Mouse (Mus musculus): ENCODE data around the gene Sowaha. TPM values are rescaled to one million over a fixed set of nuclear protein-coding genes. Genes with fewer than 3 reads are reported as not detected.

Gene Sowaha
- polyA plus RNA-seq (2015; fragmentation: Nextera tagmentation; extraction: Ambion mirVana), result 0.46 and 0.58 TPM in 2 replicates

DNA sequence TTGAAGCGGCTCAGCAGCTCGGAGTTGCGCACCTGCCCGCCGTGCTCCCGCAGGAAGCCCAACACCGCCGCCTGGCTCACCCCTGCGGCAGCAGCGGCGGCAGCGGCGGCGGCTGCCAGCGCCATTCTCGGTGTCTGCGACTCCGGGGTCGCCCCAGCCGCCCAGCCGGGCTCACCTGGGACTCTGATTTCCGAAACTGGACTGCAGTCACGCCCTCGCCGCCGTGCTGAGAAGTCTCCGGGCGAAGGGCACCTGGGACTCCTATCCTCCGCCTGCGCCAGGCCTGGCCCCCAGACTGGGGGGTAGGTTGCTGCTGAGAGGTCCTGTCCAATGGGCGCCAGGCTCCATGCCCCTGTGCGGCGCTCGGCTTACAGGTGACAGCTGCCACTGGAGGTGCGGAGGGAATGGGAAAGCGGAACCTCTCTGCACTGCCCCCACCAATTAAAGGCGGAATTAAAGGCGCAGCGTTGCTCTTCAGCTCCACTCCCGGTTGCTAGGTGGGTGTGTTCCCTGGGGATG lies at the start of gene Sowaha, which contains the start of gene Gm9945:
Gene Sowaha (minus strand): TSS at position 492 of the 519 bp plus-strand sequence.
Gene Gm9945 (plus strand): TSS at position 384 of the 519 bp plus-strand sequence.
- 4% methylated on average over 40 of the region's 40 CpGs for WGBS

DNA sequence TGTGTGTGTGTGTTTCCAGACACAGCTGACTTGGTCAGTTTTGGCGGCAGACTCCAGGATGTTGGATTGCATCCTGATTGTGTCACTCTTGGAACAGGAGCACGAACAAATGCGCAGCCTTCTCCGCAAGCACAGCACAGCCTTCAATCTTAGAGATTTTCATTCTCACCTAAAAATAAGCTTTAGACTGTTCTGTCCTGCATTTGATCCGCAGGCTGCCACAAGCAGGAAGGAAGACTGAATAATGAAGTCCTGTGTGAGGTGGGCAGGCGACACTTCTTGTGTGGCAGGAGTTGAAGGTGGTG lies 49.1 kb upstream of the Sowaha start:
- peak overlapping the region; percentile 50; the same call in 1 of the 2 replicates for H3K9ac ChIP-seq (ENCODE audit: low read length)
- WGBS, result 46% methylated on average over 6 of the region's 6 CpGs
- no peaks in the 10 kb centered on the region for H3K27me3 ChIP-seq (ENCODE audit: control insufficient read depth, insufficient read depth, low read length)
- H3K9me3 ChIP-seq (replicated peaks; ENCODE audit: control insufficient read depth, low read length), result no peaks in the 10 kb centered on the region
- H3K4me3 ChIP-seq (replicated peaks; ENCODE audit: low read length), result no peak overlapping the region
- no peak overlapping the region for H3K27ac ChIP-seq (ENCODE audit: low read length)
- H3K36me3 ChIP-seq (ENCODE audit: control insufficient read depth, insufficient read depth, low read length), result 0 out of 2 replicates have a peak, but pooled peaks cover 3% of the 10 kb centered on the region
- no peak overlapping the region for H3K4me2 ChIP-seq (ENCODE audit: low read depth, low read length)
- H3K4me1 ChIP-seq (ENCODE audit: control insufficient read depth, insufficient read depth, low read length), result peaks cover 9% of the 10 kb centered on the region
- no peak for ATAC-seq (ENCODE audit: insufficient read depth, low FRiP score)

More for the DNA sequence above, at the start of gene Sowaha, which contains the start of gene Gm9945:
- Histone ChIP-seq H3K27me3 (ENCODE audit: control insufficient read depth, insufficient read depth, low read length) (peaks cover 45% of the 10 kb centered on the region), H3K9me3 (replicated peaks; ENCODE audit: control insufficient read depth, low read length) (no peaks in the 10 kb centered on the region), H3K36me3 (ENCODE audit: control insufficient read depth, insufficient read depth, low read length) (no peaks in the 10 kb centered on the region), H3K4me2 (ENCODE audit: low read depth, low read length) (peak within 1 kb of the TSS; percentile 75), H3K4me3 (replicated peaks; ENCODE audit: low read length) (peak within 1 kb of the TSS; percentile 52), H3K9ac (ENCODE audit: low read length) (peak within 1 kb of the TSS; percentile 60), H3K27ac (ENCODE audit: low read length) (no peak within 1 kb of the TSS), H3K4me1 (ENCODE audit: control insufficient read depth, insufficient read depth, low read length) (peaks cover 15% of the 10 kb centered on the region)
- peak; percentile 66 for ATAC-seq (ENCODE audit: insufficient read depth, low FRiP score)

DNA sequence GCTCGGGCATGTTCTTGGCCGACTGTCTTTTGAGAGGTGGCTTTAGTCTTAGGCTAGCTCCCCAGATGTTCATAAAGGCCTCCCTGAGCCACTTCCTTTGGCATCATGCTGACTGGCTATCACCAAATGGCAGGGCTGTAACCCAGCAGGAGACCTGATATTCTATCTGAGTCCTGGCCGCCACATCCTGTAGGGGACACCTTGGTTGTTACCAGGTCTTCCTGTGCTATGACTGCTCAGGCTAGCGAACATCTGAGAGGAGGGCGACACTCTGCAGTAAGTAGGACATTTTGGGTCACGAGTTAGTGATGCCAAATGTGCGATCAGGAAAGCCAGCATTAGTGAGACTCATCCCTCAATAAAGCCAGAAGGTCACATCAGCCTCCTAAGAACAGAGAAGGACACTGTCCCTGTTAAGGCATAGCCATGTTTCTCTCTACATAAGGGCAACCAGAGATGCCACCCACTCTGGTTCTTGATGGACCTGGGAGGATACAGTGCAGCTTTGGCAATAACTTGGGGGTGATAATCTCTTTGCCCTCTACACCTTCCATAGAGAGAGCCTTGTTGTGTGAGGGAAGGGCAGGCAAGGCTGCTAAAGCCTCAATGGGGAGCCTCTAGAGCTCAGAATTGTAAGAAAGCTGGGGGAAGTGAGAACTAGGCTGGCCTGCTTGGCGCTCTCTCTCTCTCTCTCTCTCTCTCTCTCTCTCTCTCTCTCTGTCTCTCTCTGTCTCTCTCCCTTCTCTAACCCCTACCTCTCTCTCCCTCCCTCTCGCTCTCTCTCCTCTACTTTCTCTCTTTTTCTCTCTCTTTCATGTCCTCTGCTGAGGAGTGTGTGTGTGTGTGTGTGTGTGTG lies 48.6 kb upstream of the Sowaha start:
- Histone ChIP-seq H3K36me3 (ENCODE audit: control insufficient read depth, insufficient read depth, low read length) (no peaks in the 10 kb centered on the region), H3K4me2 (ENCODE audit: low read depth, low read length) (no peak overlapping the region), H3K9ac (ENCODE audit: low read length) (0 out of 2 replicates have a peak overlapping the region, but pooled peaks have one; percentile 26), H3K4me1 (ENCODE audit: control insufficient read depth, insufficient read depth, low read length) (peaks cover 15% of the 10 kb centered on the region), H3K27me3 (ENCODE audit: control insufficient read depth, insufficient read depth, low read length) (no peaks in the 10 kb centered on the region), H3K9me3 (replicated peaks; ENCODE audit: control insufficient read depth, low read length) (no peaks in the 10 kb centered on the region), H3K4me3 (replicated peaks; ENCODE audit: low read length) (no peak overlapping the region), H3K27ac (ENCODE audit: low read length) (peak overlapping the region; percentile 17; the same call in 1 of the 2 replicates)
- 68% methylated on average over 9 of the region's 9 CpGs for WGBS
- ATAC-seq (ENCODE audit: insufficient read depth, low FRiP score), result no peak

DNA sequence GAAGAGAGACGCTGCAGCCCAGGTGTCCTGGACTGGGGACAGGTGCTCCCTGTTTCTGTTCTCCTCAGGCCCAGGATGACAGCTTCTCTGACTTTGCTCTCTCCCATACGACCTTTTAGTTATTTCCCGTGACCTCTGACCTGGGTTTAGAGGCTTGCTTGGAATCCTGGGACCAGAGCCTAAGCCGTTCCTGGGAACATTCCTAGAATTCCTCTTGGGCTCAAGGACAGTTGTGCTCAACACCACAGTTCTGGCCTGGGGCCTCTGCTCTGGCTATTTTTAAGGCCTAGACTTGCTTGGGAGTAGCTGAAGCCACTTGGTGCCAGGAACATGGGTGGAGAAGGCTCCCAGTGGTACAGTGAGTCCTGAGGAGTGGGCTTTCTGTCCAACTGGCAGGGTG lies 45.4 kb upstream of the Sowaha start:
- Histone ChIP-seq H3K4me2 (ENCODE audit: low read depth, low read length) (no peak overlapping the region), H3K27ac (ENCODE audit: low read length) (no peak overlapping the region), H3K36me3 (ENCODE audit: control insufficient read depth, insufficient read depth, low read length) (no peaks in the 10 kb centered on the region), H3K27me3 (ENCODE audit: control insufficient read depth, insufficient read depth, low read length) (no peaks in the 10 kb centered on the region), H3K9me3 (replicated peaks; ENCODE audit: control insufficient read depth, low read length) (no peaks in the 10 kb centered on the region), H3K9ac (ENCODE audit: low read length) (no peak overlapping the region), H3K4me3 (replicated peaks; ENCODE audit: low read length) (no peak overlapping the region), H3K4me1 (ENCODE audit: control insufficient read depth, insufficient read depth, low read length) (peaks cover 36% of the 10 kb centered on the region)
- no peak for ATAC-seq (ENCODE audit: insufficient read depth, low FRiP score)
- 44% methylated on average over 4 of the region's 4 CpGs for WGBS

DNA sequence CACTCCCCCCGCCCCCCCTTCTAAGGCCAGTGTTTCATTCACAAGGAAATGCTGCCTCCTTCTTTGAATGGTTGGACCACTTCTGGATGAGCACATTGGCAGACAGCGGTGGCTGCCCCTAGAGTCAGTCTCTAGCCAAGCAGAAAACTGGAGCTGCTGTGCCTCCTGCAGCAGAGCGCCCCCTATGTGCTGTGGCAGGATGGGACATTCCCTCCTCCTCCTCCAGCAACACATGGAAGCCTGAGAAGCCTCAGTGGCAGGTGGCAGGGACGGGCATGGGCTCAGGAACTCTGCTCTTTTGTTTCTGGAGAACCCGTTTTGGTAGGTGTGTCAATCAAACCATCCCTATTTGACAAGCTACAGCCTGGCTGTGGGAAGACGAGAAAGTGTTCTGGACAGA lies 44.8 kb upstream of the Sowaha start:
- Histone ChIP-seq H3K4me1 (ENCODE audit: control insufficient read depth, insufficient read depth, low read length) (peaks cover 37% of the 10 kb centered on the region), H3K9me3 (replicated peaks; ENCODE audit: control insufficient read depth, low read length) (no peaks in the 10 kb centered on the region)
- 74% methylated on average over 6 of the region's 6 CpGs for WGBS

DNA sequence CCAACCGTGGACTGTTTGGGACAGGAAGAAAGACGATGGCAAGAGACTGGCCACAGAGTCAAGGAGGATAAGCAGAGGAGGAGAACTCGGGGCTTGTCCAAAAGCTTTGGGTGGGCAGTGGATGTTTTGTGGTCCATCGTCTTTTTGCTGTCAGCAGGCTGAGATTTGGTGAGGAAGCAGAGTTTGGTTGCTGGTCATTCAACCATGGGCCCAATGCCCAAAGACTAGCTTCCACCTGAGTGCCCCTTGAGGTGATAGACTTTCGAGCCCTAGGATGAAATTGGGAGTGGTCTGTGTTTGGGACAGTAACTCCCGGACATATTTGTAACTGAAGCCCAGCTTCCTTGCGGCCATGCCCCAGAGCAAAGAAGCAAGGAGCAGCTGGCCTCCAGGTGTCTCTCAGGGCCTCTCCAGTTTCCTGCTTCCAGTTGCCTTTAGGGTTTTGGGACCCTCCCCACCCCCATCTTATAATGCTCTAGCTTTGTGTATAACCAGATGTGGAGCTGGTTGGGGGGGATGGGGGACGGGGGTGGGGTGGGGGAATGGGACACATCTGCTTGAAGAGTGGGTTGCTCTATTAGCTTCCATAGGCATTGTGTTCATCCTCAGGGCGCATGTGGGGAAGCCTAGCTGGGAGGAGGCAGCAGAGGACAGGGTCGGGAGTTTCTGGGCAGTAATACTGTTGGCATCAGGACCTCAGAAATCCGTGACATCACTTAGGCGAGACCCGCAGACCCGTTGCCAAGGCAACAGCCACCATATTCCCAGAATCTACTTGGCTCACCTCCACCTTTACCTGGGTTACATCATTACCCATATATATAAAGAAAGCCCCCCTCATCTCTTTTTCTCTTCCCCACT lies 43.7 kb upstream of the Sowaha start:
- Histone ChIP-seq H3K27me3 (ENCODE audit: control insufficient read depth, insufficient read depth, low read length) (no peaks in the 10 kb centered on the region), H3K4me2 (ENCODE audit: low read depth, low read length) (no peak overlapping the region), H3K4me1 (ENCODE audit: control insufficient read depth, insufficient read depth, low read length) (peaks cover 30% of the 10 kb centered on the region), H3K4me3 (replicated peaks; ENCODE audit: low read length) (no peak overlapping the region), H3K36me3 (ENCODE audit: control insufficient read depth, insufficient read depth, low read length) (no peaks in the 10 kb centered on the region), H3K27ac (ENCODE audit: low read length) (no peak overlapping the region), H3K9ac (ENCODE audit: low read length) (no peak overlapping the region), H3K9me3 (replicated peaks; ENCODE audit: control insufficient read depth, low read length) (no peaks in the 10 kb centered on the region)
- ATAC-seq (ENCODE audit: insufficient read depth, low FRiP score), result no peak
- WGBS, result 75% methylated on average over 14 of the region's 14 CpGs

More for the DNA sequence above, 44.8 kb upstream of the Sowaha start:
- ATAC-seq (ENCODE audit: insufficient read depth, low FRiP score), result no peak
- Histone ChIP-seq H3K4me3 (replicated peaks; ENCODE audit: low read length) (no peak overlapping the region), H3K27ac (ENCODE audit: low read length) (no peak overlapping the region), H3K9ac (ENCODE audit: low read length) (no peak overlapping the region), H3K27me3 (ENCODE audit: control insufficient read depth, insufficient read depth, low read length) (no peaks in the 10 kb centered on the region), H3K36me3 (ENCODE audit: control insufficient read depth, insufficient read depth, low read length) (no peaks in the 10 kb centered on the region), H3K4me2 (ENCODE audit: low read depth, low read length) (no peak overlapping the region)

DNA sequence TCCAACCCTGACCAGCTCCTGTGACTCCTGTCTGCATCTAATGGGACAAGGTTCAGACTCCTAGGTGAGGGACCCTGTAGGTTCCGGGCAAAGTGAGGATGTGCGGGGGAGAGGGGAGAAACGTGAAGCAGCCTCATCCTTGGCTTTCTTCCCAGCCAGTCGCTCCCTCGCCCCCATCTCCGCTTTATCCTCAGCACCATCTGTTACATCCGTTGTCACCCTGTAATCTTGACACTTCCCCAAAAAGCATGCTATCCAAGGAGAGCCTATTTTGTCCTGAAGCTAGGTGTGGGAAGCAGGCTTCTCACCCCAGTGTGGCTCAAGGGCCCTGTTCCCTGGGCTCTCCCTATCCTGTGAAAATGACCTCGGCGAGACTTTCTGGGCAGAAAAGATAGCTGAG lies 42.9 kb upstream of the Sowaha start:
- H3K36me3 ChIP-seq (ENCODE audit: control insufficient read depth, insufficient read depth, low read length), result no peaks in the 10 kb centered on the region
- H3K27ac ChIP-seq (ENCODE audit: low read length), result no peak overlapping the region
- no peak overlapping the region for H3K9ac ChIP-seq (ENCODE audit: low read length)

DNA sequence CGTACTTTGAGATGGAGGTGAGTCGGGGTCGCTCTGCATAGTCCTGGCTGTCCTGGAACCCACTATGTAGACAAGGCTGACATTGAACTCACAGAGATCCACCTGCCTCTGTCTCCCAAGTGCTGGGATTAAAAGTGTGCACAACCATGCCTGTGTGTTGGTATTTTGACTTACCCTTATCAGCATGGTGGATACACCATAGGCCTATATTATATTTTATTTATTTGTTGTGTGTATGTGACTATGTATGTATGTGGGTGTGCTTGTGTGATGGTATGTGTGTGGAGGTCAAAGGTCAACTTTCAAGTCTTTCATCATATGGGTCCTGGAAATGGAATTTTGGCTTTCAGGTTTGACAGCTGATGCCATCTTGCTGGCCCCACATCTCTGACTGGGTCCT lies 42.3 kb upstream of the Sowaha start:
- WGBS, result 95% methylated on average over 3 of the region's 3 CpGs
- H3K27me3 ChIP-seq (ENCODE audit: control insufficient read depth, insufficient read depth, low read length), result no peaks in the 10 kb centered on the region

More for the DNA sequence above, 42.9 kb upstream of the Sowaha start:
- Histone ChIP-seq H3K4me3 (replicated peaks; ENCODE audit: low read length) (no peak overlapping the region), H3K27me3 (ENCODE audit: control insufficient read depth, insufficient read depth, low read length) (no peaks in the 10 kb centered on the region), H3K4me2 (ENCODE audit: low read depth, low read length) (no peak overlapping the region), H3K4me1 (ENCODE audit: control insufficient read depth, insufficient read depth, low read length) (peaks cover 28% of the 10 kb centered on the region), H3K9me3 (replicated peaks; ENCODE audit: control insufficient read depth, low read length) (no peaks in the 10 kb centered on the region)
- no peak for ATAC-seq (ENCODE audit: insufficient read depth, low FRiP score)
- 39% methylated on average over 9 of the region's 9 CpGs for WGBS

DNA sequence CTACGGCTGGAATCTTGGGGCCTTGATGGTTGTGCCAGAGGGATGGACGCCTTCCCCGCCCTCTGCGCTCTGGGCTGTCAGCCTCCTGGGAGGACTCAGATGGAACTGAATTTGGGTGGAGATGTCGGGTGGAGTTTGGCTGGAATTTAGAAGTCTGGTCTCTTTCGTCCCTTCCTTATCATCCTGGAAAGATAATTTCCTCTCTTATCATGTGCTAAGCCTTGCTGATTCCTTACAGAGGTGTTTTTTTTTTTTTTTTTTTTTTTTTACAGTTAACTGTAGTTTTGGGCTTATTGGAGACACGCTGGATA lies 41.7 kb upstream of the Sowaha start:
- Histone ChIP-seq H3K9ac (ENCODE audit: low read length) (no peak overlapping the region), H3K4me2 (ENCODE audit: low read depth, low read length) (peak overlapping the region; percentile 81)

More for the DNA sequence above, 42.3 kb upstream of the Sowaha start:
- peaks cover 28% of the 10 kb centered on the region for H3K4me1 ChIP-seq (ENCODE audit: control insufficient read depth, insufficient read depth, low read length)
- no peak for ATAC-seq (ENCODE audit: insufficient read depth, low FRiP score)
- H3K4me3 ChIP-seq (replicated peaks; ENCODE audit: low read length), result no peak overlapping the region
- H3K36me3 ChIP-seq (ENCODE audit: control insufficient read depth, insufficient read depth, low read length), result no peaks in the 10 kb centered on the region
- H3K27ac ChIP-seq (ENCODE audit: low read length), result no peak overlapping the region
- no peaks in the 10 kb centered on the region for H3K9me3 ChIP-seq (replicated peaks; ENCODE audit: control insufficient read depth, low read length)
- no peak overlapping the region for H3K4me2 ChIP-seq (ENCODE audit: low read depth, low read length)
- no peak overlapping the region for H3K9ac ChIP-seq (ENCODE audit: low read length)

More for the DNA sequence above, 41.7 kb upstream of the Sowaha start:
- H3K9me3 ChIP-seq (replicated peaks; ENCODE audit: control insufficient read depth, low read length), result no peaks in the 10 kb centered on the region
- WGBS, result 75% methylated on average over 7 of the region's 7 CpGs
- ATAC-seq (ENCODE audit: insufficient read depth, low FRiP score), result no peak
- H3K27ac ChIP-seq (ENCODE audit: low read length), result no peak overlapping the region; the same call in 1 of the 2 replicates
- peak overlapping the region; percentile 81 for H3K4me3 ChIP-seq (replicated peaks; ENCODE audit: low read length)
- H3K36me3 ChIP-seq (ENCODE audit: control insufficient read depth, insufficient read depth, low read length), result no peaks in the 10 kb centered on the region
- no peaks in the 10 kb centered on the region for H3K27me3 ChIP-seq (ENCODE audit: control insufficient read depth, insufficient read depth, low read length)
- H3K4me1 ChIP-seq (ENCODE audit: control insufficient read depth, insufficient read depth, low read length), result peaks cover 31% of the 10 kb centered on the region

Data from stomach, embryonic 16.5 days (tissue).